Mouse (Mus musculus) lung, embryonic 14.5 days (tissue): ENCODE results near the gene Asgr1. TPM values are rescaled to one million over a fixed set of nuclear protein-coding genes. Genes with fewer than 3 reads are reported as not detected.
A peak's percentile ranks its signal among the peaks of the same experiment; 100 is the strongest.
"Not testable (repeated sequence)": the region's sequence is repeated elsewhere in the genome, so short reads cannot be mapped to it uniquely, and the experiment has no call there.

ENCODE experiments used
- ATAC-seq: fragments of 200-750 bp; cut with Nextera tagmentation; 2 replicates; pipeline ENCODE4 v1.8.0; 2017; ENCODE audit warnings: mild to moderate bottlenecking, moderate TSS enrichment, moderate library complexity; ENCODE audit not compliant: insufficient read depth
- DNase-seq: peaks from one replicate; pipeline ENCODE4 v3.0.0-alpha.2; 2015
- H3K27ac ChIP-seq: fragments of 300-500 bp; sonication (generic); 2 replicates; pipeline ENCODE4 v1.5.1; 2014; ENCODE audit warnings: low read depth, mild to moderate bottlenecking, moderate library complexity
- H3K27me3 ChIP-seq: fragments of 300-500 bp; sonication (generic); 2 replicates; pipeline ENCODE4 v1.6.1; 2014; ENCODE audit warnings: low read length, control low read depth; ENCODE audit not compliant: insufficient read depth
- H3K36me3 ChIP-seq: fragments of 300-500 bp; sonication (generic); 2 replicates; pipeline ENCODE4 v1.6.1; 2014; ENCODE audit warnings: control low read depth; ENCODE audit not compliant: insufficient read depth
- H3K4me1 ChIP-seq: fragments of 300-500 bp; sonication (generic); 2 replicates; pipeline ENCODE4 v1.6.1; 2014; ENCODE audit warnings: antibody characterized with exemption, control low read depth; ENCODE audit not compliant: insufficient read depth
- H3K4me2 ChIP-seq: fragments of 300-500 bp; sonication (generic); 2 replicates; pipeline ENCODE4 v1.6.1; 2014; ENCODE audit warnings: mild to moderate bottlenecking
- H3K4me3 ChIP-seq: fragments of 300-500 bp; sonication (generic); 2 replicates; pipeline ENCODE4 v1.5.1; 2014; ENCODE audit warnings: low read depth, low read length
- H3K9ac ChIP-seq: fragments of 300-500 bp; sonication (generic); 2 replicates; pipeline ENCODE4 v1.6.1; 2014
- H3K9me3 ChIP-seq: fragments of 300-500 bp; sonication (generic); 2 replicates; pipeline ENCODE4 v1.6.1; 2016; ENCODE audit warnings: low read depth, low read length, control low read depth
- CTCF ChIP-seq: IDR thresholded peaks from 2 replicates; pipeline ENCODE4 v1.5.1; 2016; ENCODE audit warnings: antibody characterized with exemption, low read depth
- WGBS: fragments of 180-500 bp; shearing (Covaris S2); extraction: QIAGEN DNeasy Blood & Tissue Kit; methylation state at CpG from one replicate; pipeline ENCODE4 v1.1.7; 2014; 5-methylcytosine and 5-hydroxymethylcytosine counted together
- polyA plus RNA-seq: library from polyadenylated mRNA; unstranded; fragments of >200 nt; fragmentation: Nextera tagmentation; extraction: Ambion mirVana; gene quantifications from 2 replicates; pipeline ENCODE4 v1.2.1, GENCODE M21; 2014

Asgr1 gene
- polyA plus RNA-seq, 1 experiment from 2014 or later, result not detected

- DNase-seq, result no peak
- Histone ChIP-seq H3K4me2 (peak overlapping the region; percentile 82), H3K4me1 (peaks cover 8% of the 10 kb centered on the region), H3K4me3 (0 out of 2 replicates have a peak overlapping the region, but pooled peaks have one; percentile 54), H3K9ac (no peak overlapping the region), H3K9me3 (no peaks in the 10 kb centered on the region), H3K27me3 (no peaks in the 10 kb centered on the region), H3K36me3 (peaks cover 51% of the 10 kb centered on the region), H3K27ac (no peak overlapping the region)
- no peak for TF ChIP-seq CTCF
- no peak for ATAC-seq
- WGBS, result 54% methylated on average over 5 of the region's 5 CpGs
Observed at GRCm38 (mm10) chr11:70014051-70014450, 39.8 kb upstream of the Asgr1 start.

GRCm38 (mm10) chr11:70014880-70015558, 38.9 kb upstream of the Asgr1 start, which contains the start of gene Acadvl:
Acadvl (minus strand) TSS chr11:70015411.
- H3K4me2 ChIP-seq, result peak within 1 kb of the TSS; percentile 82
- TF ChIP-seq CTCF, result peak; percentile 62
- under 1% methylated on average over 35 of the region's 35 CpGs for WGBS
- peak within 1 kb of the TSS; percentile 54 for H3K4me3 ChIP-seq
- ATAC-seq, result peak; percentile 76
- peak; percentile 92 for DNase-seq
- H3K27ac ChIP-seq, result peak within 1 kb of the TSS; percentile 48; the same call in 1 of the 2 replicates
- peak within 1 kb of the TSS; percentile 69 for H3K9ac ChIP-seq
- H3K4me1 ChIP-seq, result peaks cover 14% of the 10 kb centered on the region
- H3K9me3 ChIP-seq, result no peaks in the 10 kb centered on the region
- no peaks in the 10 kb centered on the region for H3K27me3 ChIP-seq
- peaks cover 41% of the 10 kb centered on the region for H3K36me3 ChIP-seq

- Histone ChIP-seq H3K4me1 (peaks cover 14% of the 10 kb centered on the region), H3K36me3 (peaks cover 35% of the 10 kb centered on the region), H3K27me3 (no peaks in the 10 kb centered on the region), H3K4me2 (peak overlapping the region; percentile 82), H3K4me3 (peak overlapping the region; percentile 54), H3K9ac (no peak overlapping the region), H3K27ac (no peak overlapping the region), H3K9me3 (no peaks in the 10 kb centered on the region)
- DNase-seq, result no peak
- WGBS, result 65% methylated on average over 6 of the region's 6 CpGs
- no peak for TF ChIP-seq CTCF
- no peak for ATAC-seq
Observed at GRCm38 (mm10) chr11:70015677-70016076, 38.2 kb upstream of the Asgr1 start.

GRCm38 (mm10) chr11:70016177-70016576, 37.7 kb upstream of the Asgr1 start:
- not testable (repeated sequence) for H3K4me3 ChIP-seq, H3K27ac ChIP-seq, DNase-seq, H3K4me2 ChIP-seq, ATAC-seq, H3K27me3 ChIP-seq, H3K9me3 ChIP-seq, H3K9ac ChIP-seq
- Histone ChIP-seq H3K36me3 (peaks cover 30% of the 10 kb centered on the region), H3K4me1 (peaks cover 14% of the 10 kb centered on the region)
- 80% methylated on average over 2 of the region's 2 CpGs for WGBS

- no peak for TF ChIP-seq CTCF
- Histone ChIP-seq H3K9ac (peak within 1 kb of the TSS; percentile 80), H3K9me3 (no peaks in the 10 kb centered on the region), H3K27ac (peak within 1 kb of the TSS; percentile 38; the same call in 1 of the 2 replicates), H3K27me3 (no peaks in the 10 kb centered on the region), H3K4me3 (peak within 1 kb of the TSS; percentile 66; the same call in 1 of the 2 replicates), H3K36me3 (peaks cover 25% of the 10 kb centered on the region), H3K4me1 (peaks cover 14% of the 10 kb centered on the region), H3K4me2 (peak within 1 kb of the TSS; percentile 93)
- 69% methylated on average over 3 of the region's 3 CpGs for WGBS
- no peak for DNase-seq
- ATAC-seq, result no peak
Observed at GRCm38 (mm10) chr11:70016669-70017068, 37.2 kb upstream of the Asgr1 start, which contains the start of gene Dlg4. Dlg4 (plus strand) TSS chr11:70016942.

GRCm38 (mm10) chr11:70017199-70017767, 36.6 kb upstream of the Asgr1 start:
- Histone ChIP-seq H3K27me3 (no peaks in the 10 kb centered on the region), H3K27ac (peak overlapping the region; percentile 38; the same call in 1 of the 2 replicates), H3K9ac (peak overlapping the region; percentile 80; the same call in 1 of the 2 replicates), H3K4me1 (peaks cover 14% of the 10 kb centered on the region), H3K4me3 (no peak overlapping the region), H3K36me3 (peaks cover 19% of the 10 kb centered on the region), H3K4me2 (peak overlapping the region; percentile 93), H3K9me3 (no peaks in the 10 kb centered on the region)
- no peak for TF ChIP-seq CTCF
- DNase-seq (no peak), ATAC-seq (no peak)
- WGBS, result 38% methylated on average over 7 of the region's 7 CpGs
